Mouse (Mus musculus) cerebellum, adult 9-10 months (tissue): ENCODE results near the gene Pcgf1.
A peak's percentile ranks its signal among the peaks of the same experiment; 100 is the strongest.

Experiments used
- DNase-seq: peaks from one replicate; pipeline ENCODE4 v3.0.0; 2022

The Pcgf1 gene

DNA sequence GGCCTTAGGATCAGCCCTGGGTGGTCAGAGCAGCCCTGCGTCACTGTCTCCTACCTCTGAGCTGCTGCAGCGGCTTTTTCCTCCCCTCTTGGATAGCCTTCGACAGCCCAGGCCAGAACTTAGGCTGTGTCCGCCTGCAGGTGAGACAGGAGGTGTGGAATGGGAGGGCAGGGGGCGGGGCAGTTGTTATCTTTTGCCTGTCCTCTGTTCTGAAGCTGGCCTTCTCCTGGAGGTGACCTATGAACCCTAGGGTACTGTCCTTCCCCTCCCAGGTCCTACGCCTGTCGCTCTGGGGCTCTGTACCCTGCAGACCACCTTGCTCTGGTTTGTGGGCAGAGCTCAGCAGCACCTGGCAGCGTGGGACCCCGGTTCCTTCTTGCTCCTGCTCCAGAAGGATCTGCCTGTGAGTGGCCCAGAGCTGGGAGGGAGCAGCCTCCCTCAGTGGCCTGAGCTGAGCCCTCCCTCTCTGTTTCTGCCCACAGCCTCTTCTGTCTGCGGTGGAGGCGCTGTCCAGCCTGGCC lies 25.5 kb downstream of the Pcgf1 start:
- DNase-seq, result peak; percentile 37

DNA sequence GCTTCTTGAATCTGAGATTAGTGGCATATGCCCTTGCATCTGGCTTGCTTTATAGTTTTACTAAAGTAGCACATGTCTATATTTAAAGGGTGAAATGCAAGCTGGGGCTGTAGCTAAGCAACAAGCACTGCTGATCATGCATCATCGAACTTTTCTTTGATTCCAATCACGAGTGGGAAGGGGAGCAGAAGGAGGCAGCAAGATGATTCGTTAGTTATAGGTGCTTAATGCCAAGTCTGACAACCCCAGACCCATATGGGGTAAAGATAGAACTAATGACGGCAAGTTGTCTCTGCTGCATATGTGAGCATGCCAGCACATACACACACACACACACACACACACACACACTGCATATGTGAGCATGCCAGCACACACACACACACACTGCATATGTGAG lies 26.5 kb downstream of the Pcgf1 start:
- peak; percentile 12 for DNase-seq

DNA sequence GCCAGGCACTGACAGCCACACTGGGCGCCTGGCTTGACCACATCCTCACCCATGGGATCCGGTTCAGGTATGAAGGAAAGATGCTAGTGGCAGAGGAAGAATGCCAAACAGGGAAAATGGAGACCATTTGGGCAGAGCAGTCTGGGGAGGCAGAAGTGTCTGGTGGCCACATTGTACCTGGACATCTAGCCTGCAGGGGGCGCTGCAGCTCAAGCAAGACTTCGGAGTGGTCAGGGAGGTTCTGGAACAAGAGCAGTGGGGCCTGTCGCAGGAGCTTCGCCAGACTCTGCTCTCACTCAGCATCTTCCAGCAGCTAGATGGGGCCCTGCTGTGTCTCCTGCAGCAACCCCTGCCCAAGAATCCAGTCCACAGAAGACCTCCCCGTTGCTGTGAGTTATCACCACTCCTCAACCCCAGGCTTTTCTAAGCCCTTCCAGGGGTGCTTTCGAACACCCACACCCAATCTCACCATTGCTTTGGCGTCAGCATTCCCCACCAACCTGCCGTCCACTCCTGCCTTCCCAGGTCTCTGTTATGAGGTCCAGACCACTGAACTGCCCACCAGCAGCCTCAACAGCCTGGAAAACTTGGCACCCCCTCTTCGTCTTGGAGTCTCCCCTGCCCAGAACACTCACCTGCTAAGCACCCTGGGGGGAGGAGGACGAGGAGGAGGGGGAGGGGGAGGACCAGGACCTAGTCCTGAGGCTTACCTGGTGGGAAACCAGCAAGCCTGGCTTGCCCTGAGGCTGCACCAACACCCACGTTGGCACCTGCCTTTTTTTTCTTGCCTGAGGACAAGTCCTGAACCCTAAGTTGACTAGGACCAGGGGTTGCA lies 30.1 kb downstream of the Pcgf1 start:
- peak; percentile 76 for DNase-seq

DNA sequence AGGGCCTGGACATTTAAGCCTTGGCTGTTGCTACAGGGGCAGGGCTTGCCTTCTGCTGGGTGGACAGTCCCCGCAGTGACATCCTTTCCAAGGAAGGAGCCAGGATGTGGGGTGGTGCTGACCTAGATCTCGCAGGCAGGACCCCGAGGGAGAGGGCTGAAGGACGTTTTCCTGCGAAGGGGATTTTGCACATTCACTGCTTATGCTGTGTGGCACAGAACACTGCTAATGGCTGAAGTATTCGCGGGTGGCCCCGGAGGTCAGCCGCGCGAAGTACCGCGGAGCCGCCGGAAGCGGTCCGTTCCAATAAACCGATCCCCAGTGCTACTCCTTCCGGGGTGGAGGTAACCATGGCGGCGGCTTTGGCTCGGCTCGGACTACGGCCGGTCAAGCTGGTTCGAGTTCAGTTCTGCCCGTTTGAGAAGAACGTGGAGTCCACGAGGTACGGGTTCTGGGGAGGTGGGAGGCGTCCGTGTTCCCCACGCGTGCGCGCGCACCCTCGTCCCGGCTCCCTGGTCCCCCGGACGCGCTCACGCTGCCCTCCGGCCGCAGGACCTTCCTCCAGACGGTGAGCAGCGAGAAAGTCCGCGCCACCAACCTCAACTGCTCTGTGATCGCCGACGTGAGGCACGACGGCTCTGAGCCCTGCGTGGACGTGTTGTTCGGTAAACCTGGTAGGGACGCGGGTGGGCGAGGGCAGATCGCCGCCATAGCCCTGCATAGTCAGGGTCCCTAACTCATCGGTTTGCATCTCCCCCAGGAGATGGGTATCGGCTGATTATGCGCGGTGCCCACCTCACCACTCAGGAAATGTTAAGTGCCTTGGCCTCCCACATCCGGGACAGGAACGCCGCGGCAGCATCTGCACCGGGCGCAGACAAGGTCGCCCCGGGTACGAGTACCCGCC lies 31.3 kb downstream of the Pcgf1 start, which contains the start of gene Mrpl53:
Gene Mrpl53 (plus strand): TSS at position 279 of the 907 bp plus-strand sequence.
- DNase-seq, result peak; percentile 86

DNA sequence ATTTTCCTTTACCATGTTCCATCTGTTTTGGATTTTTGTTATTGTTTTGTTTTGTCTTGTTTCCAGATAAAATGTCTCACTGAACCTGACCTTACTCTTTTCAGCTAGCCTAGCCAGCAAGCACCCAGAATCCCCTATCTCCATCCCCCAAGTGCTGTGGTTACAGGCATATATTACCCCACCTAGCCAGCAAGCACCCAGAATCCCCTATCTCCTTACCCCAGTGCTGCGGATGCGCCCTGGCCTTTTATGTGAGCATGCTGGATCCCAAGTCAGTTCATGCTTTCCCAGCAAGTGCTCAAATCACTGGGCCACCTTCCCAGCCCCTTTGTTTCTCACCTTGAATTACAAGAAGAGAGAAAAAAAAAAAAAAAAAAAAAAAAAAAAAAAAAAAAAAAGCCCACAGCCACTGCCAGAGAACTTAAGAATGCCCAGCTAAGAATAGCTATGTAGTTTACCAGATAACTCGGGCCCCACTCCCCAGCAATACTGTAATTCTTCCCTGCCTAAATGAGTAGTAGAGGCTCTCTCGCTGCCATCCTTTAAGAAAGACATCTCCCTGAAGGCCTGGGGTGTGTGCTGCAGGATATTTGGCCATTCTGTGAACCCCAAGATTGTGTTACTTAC lies 34.0 kb downstream of the Pcgf1 start:
- DNase-seq, result peak; percentile 17

DNA sequence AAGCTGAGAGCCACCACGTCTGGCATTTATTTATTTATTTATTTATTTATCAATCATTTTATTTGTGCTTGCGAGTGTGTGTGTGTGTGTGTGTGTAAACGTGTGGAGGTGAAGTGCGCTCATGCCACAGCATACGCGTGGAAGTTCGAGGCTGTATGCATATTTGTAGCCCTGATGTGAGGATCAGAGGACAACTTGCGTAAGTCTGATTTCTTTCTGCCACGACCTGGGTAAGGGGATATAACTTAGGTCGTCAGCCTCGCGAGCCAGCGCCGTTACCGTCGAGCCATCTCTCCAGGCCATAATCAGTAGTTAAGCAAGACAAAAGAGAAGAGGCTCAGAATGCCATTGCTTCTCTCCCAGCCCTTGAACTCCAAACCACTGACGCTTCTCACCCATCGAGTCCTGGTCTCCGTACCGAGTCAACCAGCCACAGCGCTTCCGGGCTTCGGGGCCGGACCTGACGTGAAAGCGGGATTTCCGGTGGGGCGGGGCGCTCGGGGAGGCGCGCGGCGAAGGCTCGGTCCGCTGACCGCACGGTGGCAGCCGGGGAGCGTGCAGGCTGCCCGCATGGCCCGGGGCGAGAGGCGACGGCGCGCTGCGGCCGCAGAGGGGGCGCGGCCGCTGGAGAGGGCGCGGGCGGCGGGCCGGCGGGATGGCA lies 37.5 kb downstream of the Pcgf1 start, which contains the start of gene Mogs:
Gene Mogs (plus strand): TSS at position 486 of the 661 bp plus-strand sequence.
- peak; percentile 89 for DNase-seq

DNA sequence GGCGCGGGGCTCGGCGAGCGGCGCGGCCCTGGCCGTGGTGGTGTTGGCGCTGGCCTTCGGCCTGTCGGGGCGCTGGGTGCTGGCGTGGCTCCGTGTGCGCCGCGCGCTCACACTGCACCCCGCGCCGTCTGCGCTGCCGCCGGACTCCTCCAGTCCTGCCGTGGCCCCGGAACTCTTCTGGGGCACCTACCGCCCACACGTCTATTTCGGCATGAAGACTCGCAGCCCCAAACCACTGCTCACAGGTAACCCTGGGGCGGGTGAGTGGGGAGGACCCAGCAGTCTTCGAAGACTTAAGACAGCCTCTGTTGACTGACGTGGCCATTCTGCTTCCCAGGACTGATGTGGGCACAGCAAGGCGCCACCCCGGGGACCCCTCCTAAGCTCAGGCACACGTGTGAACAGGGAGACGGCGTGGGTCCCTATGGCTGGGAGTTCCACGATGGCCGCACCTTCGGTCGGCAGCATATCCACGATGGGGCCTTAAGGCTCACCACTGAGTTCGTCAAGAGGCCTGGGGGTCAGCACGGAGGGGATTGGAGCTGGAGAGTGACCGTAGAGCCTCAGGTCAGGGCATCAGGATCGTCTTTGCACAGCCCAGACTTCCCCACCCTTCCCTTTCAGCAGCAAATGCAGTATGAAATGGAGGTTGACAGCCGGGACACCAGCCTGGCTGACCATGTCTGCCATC lies 38.2 kb downstream of the Pcgf1 start:
- peak; percentile 54 for DNase-seq

DNA sequence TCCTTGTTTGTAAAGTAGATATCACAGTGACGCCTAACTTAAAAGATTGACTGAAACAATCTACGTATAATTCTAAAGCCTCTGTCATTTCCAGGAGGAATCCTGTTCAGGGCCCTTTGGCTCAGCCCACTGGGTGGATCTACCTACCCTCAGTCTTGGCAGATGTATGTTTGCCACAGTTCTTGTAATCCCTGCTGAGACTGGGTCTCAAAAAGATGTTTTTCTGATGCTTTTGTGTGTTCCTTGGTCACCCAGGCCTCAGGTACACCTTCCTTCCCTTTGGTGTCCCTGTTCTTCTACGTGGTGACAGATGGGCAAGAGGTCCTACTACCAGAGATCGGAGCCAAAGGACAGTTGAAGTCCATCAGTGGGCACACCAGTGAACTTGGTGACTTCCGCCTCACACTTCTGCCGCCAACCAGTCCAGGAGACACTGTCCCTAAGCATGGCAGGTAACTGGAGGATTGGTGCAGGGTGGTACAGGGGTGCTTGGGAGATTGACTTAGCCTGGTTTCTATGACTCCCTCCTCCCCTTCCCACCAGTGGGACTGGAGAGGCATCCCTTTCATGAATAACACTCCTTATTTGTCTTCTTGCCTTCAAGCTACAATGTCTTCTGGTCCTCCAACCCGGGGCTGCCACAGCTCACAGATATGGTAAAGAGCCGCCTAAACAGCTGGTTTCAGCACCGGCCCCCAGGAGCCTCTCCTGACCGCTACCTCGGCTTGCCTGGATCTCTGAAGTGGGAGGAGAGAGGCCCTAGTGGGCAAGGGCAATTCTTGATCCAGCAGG lies 38.9 kb downstream of the Pcgf1 start:
- peak; percentile 51 for DNase-seq

DNA sequence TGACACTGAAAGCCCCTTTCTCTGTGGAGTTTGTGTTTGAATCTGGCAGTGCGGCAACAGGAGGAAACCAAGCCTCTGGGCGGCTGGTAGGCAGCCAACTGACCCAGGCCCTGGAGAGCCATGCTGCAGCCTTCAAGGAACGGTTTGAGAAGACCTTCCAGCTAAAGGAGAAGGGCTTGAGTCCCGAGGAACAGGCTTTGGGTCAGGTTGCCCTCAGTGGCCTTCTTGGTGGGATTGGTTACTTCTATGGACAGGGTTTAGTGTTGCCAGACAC lies 39.4 kb downstream of the Pcgf1 start:
- no peak for DNase-seq

DNA sequence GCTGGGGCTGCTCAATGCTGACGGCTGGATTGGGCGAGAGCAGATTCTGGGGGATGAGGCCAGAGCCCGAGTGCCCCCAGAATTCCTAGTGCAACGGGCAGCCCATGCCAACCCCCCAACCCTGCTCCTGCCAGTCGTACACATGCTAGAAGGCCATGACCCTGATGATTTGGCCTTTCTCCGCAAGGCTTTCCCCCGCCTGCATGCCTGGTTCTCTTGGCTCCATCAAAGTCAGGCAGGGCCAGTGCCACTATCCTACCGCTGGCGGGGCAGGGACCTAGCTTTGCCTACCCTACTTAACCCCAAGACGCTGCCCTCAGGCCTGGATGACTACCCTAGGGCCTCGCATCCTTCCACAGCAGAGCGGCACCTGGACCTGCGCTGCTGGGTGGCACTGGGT lies 39.9 kb downstream of the Pcgf1 start:
- peak; percentile 33 for DNase-seq

DNA sequence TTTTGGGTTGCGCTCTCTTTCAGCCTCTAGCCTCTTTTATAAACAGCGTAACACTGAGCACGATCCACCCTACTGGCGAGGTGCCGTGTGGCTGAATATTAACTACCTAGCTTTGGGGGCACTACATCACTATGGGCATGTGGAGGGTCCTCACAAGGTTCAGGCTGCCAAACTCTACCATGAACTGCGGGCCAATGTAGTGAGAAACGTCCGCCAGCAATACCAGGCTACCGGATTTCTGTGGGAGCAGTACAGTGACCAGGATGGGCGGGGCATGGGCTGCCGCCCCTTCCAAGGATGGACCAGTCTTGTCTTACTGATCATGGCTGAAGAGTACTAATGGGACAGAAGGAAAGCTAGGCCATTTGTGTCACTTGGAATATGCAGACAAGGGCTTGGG lies 40.7 kb downstream of the Pcgf1 start:
- DNase-seq, result peak; percentile 36

DNA sequence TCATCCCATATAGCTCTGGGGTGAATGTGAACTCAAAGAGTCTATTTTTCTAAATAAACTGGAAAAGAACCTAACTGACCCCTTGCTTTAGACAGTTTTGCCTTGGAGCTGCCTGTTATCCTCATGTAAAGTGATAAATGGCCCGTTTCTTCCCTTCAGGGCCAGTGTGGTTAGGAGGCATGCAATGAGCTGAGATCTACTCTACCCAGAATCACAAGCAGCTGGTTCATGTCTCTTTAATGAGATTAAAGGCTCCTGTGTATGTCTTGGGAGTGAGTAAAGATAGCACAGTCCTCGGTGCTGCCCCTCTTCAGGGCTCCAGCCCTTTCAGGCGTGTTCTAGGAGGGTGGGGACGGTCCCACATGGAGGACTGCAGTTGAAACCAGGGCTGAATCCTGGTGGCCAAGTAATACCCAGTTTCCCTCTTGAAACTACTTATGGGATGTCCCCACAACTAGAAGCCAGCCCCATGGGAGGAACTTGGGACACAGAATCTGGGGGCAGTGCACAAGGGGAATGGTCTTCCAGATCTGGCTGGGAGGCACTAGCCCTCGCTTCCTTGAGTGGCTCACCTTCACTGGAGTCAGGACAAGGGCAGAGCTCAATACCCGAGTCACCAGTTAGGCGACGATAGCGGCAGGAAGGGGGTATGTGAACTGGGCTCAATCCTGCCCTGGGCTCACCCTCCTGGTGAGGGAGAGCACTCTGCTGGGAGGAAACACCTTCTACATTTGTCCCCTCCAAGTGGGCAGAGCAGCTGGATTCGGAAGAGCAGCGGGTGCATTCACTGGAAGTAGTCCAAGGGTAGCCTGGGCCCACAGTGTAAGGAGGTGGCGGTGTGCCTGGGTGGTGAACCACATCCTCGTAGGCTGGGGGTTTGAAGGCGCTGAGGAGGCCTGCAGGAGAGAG lies 41.4 kb downstream of the Pcgf1 start:
- DNase-seq, result peak; percentile 9

DNA sequence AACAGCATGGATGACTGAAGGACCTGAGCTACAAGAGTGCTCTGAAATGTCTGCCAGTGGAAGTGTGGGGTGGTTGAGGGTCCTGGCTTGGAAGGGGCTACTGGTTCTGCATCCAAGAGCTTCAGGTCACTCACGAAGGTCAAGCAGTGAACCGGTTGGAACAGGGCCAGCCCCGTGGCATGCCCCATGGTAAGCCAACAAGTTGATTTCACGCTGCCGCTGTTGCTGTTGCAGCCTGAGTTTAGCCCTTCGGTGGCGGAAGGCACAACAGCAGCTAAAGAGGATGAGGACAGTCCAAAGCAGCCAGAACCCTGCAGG lies 42.0 kb downstream of the Pcgf1 start:
- peak; percentile 66 for DNase-seq

DNA sequence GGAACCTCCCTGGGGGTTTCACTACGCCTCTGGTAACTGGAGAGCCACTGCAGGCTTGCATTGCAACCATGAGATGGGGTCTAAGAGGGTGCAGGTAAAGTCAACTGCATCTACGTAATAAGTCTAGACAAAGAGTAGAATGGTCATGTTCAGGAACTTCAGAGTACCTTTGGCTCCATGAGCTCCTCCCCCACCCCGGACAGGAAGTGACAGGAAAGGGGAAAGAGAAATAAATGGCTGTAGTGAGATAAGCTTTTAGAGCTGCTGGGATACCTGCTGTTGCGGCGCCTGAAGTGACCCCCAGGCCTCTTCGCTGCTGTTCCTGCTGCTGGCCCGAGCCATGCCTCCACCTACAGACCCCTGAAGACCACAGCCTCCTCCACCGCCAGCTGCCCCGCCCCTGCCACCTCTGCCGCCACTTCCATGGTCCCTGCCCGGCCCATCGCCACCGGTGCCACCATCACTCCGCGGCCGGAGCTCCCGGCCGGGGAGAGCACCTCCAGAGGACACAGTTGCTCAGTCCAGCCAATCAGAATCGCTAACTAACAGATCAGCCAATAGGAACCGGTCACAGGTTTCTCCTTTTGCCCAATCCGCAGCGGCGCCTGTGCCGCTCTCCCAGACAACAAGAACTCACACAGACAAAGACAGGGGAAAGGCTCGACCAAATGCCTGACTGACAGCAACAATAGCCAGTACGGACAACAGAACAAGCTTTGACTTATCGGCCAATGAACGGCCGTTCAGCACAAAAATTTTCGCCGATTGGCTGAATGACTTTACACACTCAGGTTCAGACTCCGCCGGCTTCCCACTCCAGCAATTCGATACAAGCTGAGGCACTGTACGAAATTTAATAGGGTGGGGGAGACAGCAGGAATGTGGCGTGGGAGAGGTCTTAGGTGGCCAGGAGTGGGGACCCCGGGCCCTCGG lies 43.5 kb downstream of the Pcgf1 start, which contains the start of gene Wbp1:
Gene Wbp1 (minus strand): TSS at position 630 of the 933 bp plus-strand sequence.
- peak; percentile 99 for DNase-seq

DNA sequence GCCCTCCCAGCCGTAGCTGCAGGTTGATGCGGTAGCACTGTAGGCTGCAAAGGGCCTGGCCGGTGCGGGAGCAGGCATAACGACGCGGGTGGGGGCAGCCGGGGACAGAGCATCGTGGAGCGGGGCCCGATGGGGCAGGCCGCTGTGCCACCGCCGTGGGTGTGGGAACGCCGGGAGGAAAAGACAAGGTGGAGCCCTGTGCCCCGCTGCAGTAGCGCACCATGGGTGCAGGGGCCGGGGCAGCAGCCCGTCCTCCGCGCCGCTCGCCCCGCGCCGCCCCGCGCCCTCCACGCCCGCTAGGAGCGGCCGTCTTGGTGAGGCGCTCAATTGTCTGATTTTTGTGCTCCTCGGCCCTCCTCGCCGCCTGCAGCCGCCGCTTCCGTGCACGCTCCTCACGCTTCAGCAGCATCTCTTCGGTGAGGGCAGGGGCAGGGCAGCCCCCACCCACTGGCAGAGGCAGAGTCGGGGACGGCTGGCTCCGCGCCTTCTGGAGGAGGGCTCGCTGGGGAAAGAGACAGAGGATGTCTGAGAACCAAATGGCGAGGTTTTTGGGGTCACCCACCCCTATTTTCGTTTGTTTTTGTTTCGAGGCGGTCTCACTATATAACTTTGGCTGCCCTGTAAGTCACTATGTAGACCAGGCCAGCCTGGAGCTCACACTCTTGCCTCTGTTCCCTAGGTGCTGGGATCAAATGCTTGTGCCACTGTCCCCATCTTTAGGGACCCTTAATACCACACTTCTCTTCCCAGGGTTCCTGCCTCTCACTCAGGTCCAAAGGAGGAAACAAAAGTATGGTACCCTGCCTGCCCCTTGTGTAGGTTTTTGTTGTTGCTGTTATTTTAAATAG lies 44.4 kb downstream of the Pcgf1 start:
- DNase-seq, result no peak

DNA sequence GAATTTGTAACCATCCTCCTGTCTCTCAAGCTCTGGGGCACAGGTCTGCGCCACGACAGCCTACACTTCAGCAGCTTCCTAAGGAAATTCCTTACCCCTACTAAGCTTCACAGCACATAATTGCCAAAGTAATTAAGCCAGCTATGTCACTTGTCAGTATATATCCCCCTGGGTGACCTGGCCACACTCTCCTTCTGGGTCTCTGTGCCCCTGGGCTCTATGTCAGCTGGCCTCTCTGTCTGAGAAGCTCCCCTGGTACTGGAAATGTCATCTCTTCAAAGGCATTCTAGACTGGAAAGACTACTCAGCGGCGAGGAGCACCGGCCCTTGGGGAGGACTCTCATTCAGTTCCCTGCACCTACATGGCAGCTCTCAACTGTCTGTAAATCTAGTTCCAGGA lies 45.3 kb downstream of the Pcgf1 start:
- peak; percentile 49 for DNase-seq

DNA sequence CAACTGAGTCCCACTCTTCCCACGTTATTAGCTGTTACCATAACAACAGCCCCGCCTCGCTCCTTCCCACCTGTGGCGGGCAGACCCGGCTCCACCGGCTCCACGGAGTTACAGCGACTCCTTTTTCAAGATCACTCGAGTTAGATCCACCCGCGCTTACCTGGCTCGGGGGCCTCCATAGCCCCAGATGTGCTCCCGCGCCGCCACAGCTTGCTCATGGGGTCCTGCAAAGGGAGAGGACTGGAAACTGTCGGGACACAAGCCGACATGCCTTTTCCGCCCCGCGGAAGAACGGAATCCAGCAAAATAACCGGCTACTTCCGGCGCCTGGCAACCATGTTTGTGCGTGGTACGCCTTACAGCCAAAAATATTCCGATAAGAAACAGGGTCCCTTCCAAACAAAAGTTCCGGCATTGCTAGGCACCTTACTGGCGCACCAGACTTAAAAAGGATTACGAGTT lies 47.2 kb downstream of the Pcgf1 start:
- peak; percentile 90 for DNase-seq

DNA sequence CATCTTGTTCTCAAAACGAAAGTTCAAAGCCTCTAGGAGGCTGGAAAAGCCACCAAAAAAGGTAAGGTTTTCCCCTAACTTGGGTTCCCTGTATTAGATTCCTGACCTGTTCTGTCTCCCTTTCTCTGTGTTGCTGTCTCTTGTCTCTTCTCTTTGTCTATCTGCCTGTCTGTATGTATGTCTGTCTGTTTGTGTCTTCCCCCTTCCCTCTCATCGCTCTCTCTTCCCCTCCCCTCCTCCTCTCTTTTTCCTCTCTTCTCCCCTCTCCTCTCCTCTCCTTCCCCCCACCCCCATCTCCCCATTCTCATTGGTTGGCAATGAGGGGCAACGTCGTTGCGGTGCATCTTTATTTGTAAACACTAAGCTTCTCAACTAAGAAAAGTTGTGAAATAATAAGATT lies 47.7 kb downstream of the Pcgf1 start, which contains the start of gene Ino80b:
Gene Ino80b (minus strand): TSS at position 101 of the 400 bp plus-strand sequence.
- DNase-seq, result no peak
